Mouse (Mus musculus) forebrain, postnatal 0 days (tissue): Measurements from ENCODE around the gene Spindoc. TPM values are rescaled to one million over a fixed set of nuclear protein-coding genes. Genes with fewer than 3 reads are reported as not detected.
A peak's percentile ranks its signal among the peaks of the same experiment; 100 is the strongest.

Source experiments
- ATAC-seq: fragments of 200-750 bp; cut with Nextera tagmentation; 2 replicates; pipeline ENCODE4 v1.8.0; 2017; ENCODE audit warnings: mild to moderate bottlenecking, moderate library complexity
- DNase-seq: peaks from one replicate; pipeline ENCODE4 v3.0.0-alpha.2; 2015
- H3K27ac ChIP-seq: fragments of 300-500 bp; sonication (generic); 2 replicates; pipeline ENCODE4 v1.5.1; 2014; ENCODE audit warnings: low read depth, mild to moderate bottlenecking, antibody characterized with exemption, low read length, moderate library complexity, mixed read lengths
- H3K27me3 ChIP-seq: fragments of 300-500 bp; sonication (generic); 2 replicates; pipeline ENCODE4 v1.6.1; 2014; ENCODE audit warnings: mild to moderate bottlenecking, low read length, mixed read lengths; ENCODE audit not compliant: insufficient read depth
- H3K36me3 ChIP-seq: fragments of 300-500 bp; sonication (generic); 2 replicates; pipeline ENCODE4 v1.6.1; 2014; ENCODE audit warnings: mild to moderate bottlenecking, moderate library complexity; ENCODE audit not compliant: insufficient read depth
- H3K4me1 ChIP-seq: fragments of 300-500 bp; sonication (generic); 2 replicates; pipeline ENCODE4 v1.6.1; 2014; ENCODE audit warnings: antibody characterized with exemption; ENCODE audit not compliant: insufficient read depth
- H3K4me2 ChIP-seq: fragments of 300-500 bp; sonication (generic); 2 replicates; pipeline ENCODE4 v1.6.1; 2014; ENCODE audit warnings: low read depth, mild to moderate bottlenecking, moderate library complexity
- H3K4me3 ChIP-seq: fragments of 300-500 bp; sonication (generic); 2 replicates; pipeline ENCODE4 v1.5.1; 2014; ENCODE audit warnings: low read depth, low read length, mixed read lengths
- H3K9ac ChIP-seq: fragments of 300-500 bp; sonication (generic); 2 replicates; pipeline ENCODE4 v1.6.1; 2014; ENCODE audit warnings: mild to moderate bottlenecking
- H3K9me3 ChIP-seq: fragments of 300-500 bp; sonication (generic); 2 replicates; pipeline ENCODE4 v1.6.1; 2016; ENCODE audit warnings: low read length
- CTCF ChIP-seq: sonication (generic); IDR thresholded peaks from 2 replicates; pipeline ENCODE4 v1.5.1; 2016; ENCODE audit warnings: antibody characterized with exemption, control low read depth, low read depth
- WGBS: fragments of 180-500 bp; shearing (Covaris S2); extraction: QIAGEN DNeasy Blood & Tissue Kit; methylation state at CpG from one replicate; pipeline ENCODE4 v1.1.7; 2014; 5-methylcytosine and 5-hydroxymethylcytosine counted together
- polyA plus RNA-seq: library from polyadenylated mRNA; unstranded; fragments of >200 nt; fragmentation: Nextera tagmentation; extraction: Ambion mirVana; gene quantifications from 2 replicates; pipeline ENCODE4 v1.2.1, GENCODE M21; 2015
- total RNA-seq: library from RNA; depleted of rRNA; stranded (reverse); fragments of >200 nt; gene quantifications from 2 replicates; pipeline ENCODE4 v1.2.3, GENCODE M21; 2014

Gene Spindoc
- total and polyA plus RNA-seq, 2 experiments from 2014 or later: 20.8 to 48.9 TPM

DNA sequence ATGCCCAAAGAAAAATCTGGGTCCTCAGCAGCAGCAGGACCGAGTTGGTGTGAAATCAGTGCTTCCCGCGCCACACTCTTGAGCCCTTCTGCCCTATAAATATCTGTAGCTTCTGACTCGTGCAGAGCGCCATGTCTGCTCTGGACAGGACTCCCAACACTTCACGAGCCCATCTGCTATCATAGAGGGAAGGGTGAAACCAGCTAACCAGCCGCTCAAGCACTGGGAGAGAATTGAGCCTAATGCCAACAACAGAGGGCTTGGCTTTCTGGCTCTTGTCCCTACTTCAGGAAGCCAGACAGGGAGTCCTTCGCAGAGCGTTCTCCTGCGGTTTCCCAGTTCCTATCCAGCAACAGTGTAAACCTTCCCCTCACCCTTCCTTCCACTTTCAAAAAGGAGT, 71.5 kb downstream of the Spindoc start:
- no peaks in the 10 kb centered on the region for H3K36me3 ChIP-seq
- H3K27ac ChIP-seq: peak overlapping the region; percentile 6; the same call in 1 of the 2 replicates
- H3K9me3 ChIP-seq: no peaks in the 10 kb centered on the region
- H3K27me3 ChIP-seq: no peaks in the 10 kb centered on the region
- DNase-seq (peak; percentile 11), ATAC-seq (peak; percentile 34)
- no peak overlapping the region for H3K4me3 ChIP-seq
- TF ChIP-seq CTCF: no peak
- WGBS: 40% methylated on average over 10 of the region's 10 CpGs
- H3K4me1 ChIP-seq: peaks cover 17% of the 10 kb centered on the region; the same call in 1 of the 2 replicates
- no peak overlapping the region for H3K4me2 ChIP-seq
- H3K9ac ChIP-seq: no peak overlapping the region

DNA sequence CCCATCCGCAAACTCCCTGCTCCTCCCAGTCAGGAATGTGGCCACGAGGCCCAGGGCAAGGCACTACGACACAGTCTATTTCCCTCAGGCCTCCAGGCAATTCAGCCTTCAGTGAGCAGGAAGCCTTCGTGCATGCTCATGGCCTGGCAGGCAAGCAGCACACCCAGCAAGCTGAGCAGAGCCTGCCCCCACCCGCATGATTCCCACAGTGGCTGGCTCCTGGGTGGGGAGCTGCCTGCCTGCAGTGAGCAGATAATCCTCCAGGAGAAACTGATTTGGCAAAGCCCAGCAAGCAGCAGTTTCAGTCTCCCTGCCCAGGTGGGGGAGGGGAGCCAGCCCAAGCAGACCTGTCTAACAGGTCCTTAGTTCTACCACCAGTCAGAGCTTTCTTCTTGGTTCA, 72.1 kb downstream of the Spindoc start:
- DNase-seq (no peak), ATAC-seq (peak; percentile 40; the same call in 1 of the 2 replicates)
- WGBS: 31% methylated on average over 5 of the region's 5 CpGs
- Histone ChIP-seq H3K9ac (0 out of 2 replicates have a peak overlapping the region, but pooled peaks have one; percentile 1), H3K4me2 (no peak overlapping the region), H3K4me1 (peaks cover 17% of the 10 kb centered on the region; the same call in 1 of the 2 replicates), H3K4me3 (no peak overlapping the region), H3K9me3 (no peaks in the 10 kb centered on the region), H3K36me3 (no peaks in the 10 kb centered on the region), H3K27me3 (no peaks in the 10 kb centered on the region), H3K27ac (peak overlapping the region; percentile 6; the same call in 1 of the 2 replicates)
- no peak for TF ChIP-seq CTCF

DNA sequence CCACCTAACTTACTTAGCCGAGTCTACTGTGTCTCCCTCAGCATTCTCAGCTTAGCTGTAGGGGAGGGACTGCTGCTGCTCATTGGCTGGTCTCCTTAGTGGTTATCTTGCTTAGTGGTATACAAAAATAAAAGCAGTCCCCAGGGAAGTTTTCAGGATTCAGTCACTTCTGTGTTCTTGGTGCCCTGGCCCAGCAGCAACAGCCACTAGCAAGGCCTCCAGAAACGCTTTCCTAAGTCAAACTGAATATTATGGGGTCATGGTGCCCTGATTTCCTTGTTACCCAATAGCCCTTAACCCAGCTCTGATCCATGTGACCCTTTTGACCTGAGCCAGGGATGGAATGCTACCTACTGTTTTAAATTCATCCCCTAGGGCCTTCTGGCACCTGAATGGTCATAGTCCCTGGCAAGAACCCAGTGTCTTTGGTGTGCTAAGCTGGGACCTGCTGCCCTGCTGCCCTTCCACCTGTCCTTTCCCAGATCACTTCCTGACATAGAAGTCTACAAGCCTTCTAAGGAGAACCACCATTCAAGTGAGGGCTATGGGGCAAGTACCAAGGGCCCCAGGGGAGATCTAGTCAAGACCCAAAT, 73.0 kb downstream of the Spindoc start:
- H3K4me1 ChIP-seq: peaks cover 17% of the 10 kb centered on the region; the same call in 1 of the 2 replicates
- H3K9me3 ChIP-seq: no peaks in the 10 kb centered on the region
- 85% methylated on average over 2 of the region's 2 CpGs for WGBS
- H3K4me2 ChIP-seq: no peak overlapping the region
- H3K27me3 ChIP-seq: no peaks in the 10 kb centered on the region
- ATAC-seq (no peak), DNase-seq (no peak)
- no peak overlapping the region for H3K27ac ChIP-seq
- no peak overlapping the region for H3K9ac ChIP-seq
- TF ChIP-seq CTCF: no peak
- H3K4me3 ChIP-seq: no peak overlapping the region
- H3K36me3 ChIP-seq: no peaks in the 10 kb centered on the region

DNA sequence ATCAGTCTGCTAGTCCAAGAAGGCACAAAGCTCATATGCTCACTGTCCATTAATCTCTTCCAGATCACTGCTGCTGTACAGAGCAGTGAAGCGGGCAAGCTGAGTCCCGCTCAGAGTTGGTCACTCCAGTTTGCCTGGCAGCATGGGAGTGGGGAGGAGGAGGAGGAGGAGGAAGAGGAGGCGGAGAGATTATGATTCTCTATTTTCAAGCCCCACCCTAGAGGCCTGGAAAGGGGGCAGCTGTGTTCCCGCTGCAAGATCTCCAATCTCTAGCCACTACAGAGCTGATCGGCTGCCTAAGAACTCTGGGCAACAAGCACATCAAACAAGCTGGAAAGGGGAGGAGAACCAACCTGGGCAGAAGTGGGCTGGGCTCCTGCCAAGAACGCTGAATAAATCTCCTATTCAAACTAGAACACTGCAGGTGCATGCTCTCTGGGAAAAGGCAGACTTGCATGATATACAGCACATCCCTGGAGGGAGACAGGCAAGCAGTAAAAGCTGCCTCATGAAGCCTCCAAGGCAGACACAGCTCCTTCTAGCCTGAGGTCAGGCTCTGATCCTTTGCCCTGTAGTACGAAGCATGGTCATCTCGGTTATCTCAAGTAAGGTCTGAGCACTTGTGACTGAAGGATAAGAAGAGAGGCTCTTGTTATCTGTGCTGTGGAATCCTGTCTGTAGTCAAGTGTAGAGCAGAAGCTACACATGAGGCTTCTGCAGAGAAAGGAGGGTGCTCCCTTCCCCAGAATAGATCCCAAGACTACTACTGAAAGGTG, 74.6 kb downstream of the Spindoc start:
- Histone ChIP-seq H3K27me3 (no peaks in the 10 kb centered on the region), H3K36me3 (no peaks in the 10 kb centered on the region), H3K4me3 (no peak overlapping the region), H3K27ac (peak overlapping the region; percentile 59), H3K9me3 (no peaks in the 10 kb centered on the region), H3K4me1 (peaks cover 17% of the 10 kb centered on the region; the same call in 1 of the 2 replicates), H3K4me2 (no peak overlapping the region), H3K9ac (no peak overlapping the region)
- no peak for TF ChIP-seq CTCF
- ATAC-seq (peak; percentile 23; the same call in 1 of the 2 replicates), DNase-seq (peak; percentile 10)
- WGBS: 31% methylated on average over 8 of the region's 8 CpGs

DNA sequence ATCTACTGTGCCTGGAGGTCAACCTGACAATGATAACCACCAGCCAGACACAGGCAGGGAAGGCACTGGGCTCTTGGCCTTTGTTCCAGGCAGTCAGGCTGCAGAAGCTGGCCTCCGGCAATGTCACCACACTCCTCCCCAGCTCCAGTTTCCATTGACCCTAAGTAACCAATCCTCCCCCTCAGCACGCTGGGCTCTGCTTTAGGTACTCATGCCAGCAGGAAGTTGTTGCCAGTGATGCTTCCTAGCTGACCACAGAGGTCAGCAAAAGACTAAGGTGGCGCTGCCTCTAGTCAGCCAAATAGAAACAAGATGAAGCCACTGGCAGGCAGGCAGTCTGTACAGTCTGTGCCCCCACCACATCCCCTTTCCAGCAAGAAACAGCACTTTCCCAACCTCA, 75.8 kb downstream of the Spindoc start:
- WGBS: 69% methylated on average over 3 of the region's 3 CpGs
- Histone ChIP-seq H3K9me3 (no peaks in the 10 kb centered on the region), H3K4me3 (no peak overlapping the region), H3K27me3 (no peaks in the 10 kb centered on the region), H3K36me3 (no peaks in the 10 kb centered on the region), H3K27ac (no peak overlapping the region), H3K4me1 (peaks cover 17% of the 10 kb centered on the region; the same call in 1 of the 2 replicates), H3K4me2 (no peak overlapping the region), H3K9ac (no peak overlapping the region)
- DNase-seq: no peak
- no peak for TF ChIP-seq CTCF
- no peak for ATAC-seq

DNA sequence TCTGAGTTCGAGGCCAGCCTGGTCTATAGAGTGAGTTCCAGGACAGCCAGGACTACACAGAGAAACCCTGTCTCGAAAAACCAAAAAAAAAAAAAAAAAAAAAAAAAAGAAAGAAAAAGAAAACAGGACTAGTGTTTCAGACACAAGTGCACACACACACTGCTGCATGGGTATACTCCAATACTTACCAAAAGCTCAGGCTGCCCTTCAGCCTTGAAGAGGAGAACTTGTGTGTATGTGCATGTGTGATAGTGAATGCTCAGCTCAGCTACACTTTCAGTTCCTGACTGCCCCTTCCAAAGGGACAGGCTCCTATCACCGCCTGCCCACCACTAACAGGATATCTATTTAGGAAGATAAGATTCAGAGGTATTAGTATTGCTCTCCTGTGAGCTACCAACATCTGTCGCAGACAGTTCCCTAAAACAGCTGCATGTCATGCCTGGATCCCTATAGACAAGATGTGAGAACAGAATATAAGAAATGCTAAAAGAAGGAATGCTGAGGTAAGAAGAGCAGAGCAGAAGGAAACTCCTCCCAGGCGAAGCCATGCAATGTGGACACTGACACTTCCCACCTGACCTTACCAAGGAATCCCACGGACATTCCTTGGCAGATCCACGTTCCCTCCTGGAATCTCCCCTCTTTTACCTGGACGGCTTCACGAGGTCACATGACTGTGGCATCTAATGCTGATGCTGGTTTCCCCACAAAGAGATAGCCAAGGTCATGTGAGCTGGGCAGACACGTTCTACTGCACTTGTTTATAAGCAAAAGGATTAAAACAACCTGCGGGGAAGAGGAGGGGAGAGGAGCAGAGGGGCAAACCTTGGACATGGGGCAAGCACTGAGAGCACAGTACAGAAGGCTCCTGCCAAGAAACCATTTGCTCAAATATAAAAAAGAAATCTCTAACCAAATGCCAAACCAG, 77.1 kb downstream of the Spindoc start:
- Histone ChIP-seq H3K4me1 (peaks cover 20% of the 10 kb centered on the region; the same call in 1 of the 2 replicates), H3K9ac (no peak overlapping the region), H3K27me3 (no peaks in the 10 kb centered on the region), H3K27ac (no peak overlapping the region), H3K4me3 (no peak overlapping the region), H3K9me3 (no peaks in the 10 kb centered on the region), H3K36me3 (no peaks in the 10 kb centered on the region), H3K4me2 (no peak overlapping the region)
- DNase-seq (no peak), ATAC-seq (no peak)
- WGBS: 85% methylated on average over 10 of the region's 11 CpGs
- TF ChIP-seq CTCF: no peak
